Mouse (Mus musculus): ENCODE measurements around the gene Myh14. TPM values are rescaled to one million over a fixed set of nuclear protein-coding genes. Genes with fewer than 3 reads are reported as not detected.

The Myh14 gene
- polyA plus RNA-seq, 1 experiment from 2014 or later, result 0.77 TPM

GRCm38 (mm10) chr7:44633407-44633806, 37.2 kb downstream of the Myh14 start:
- H3K4me2 ChIP-seq (ENCODE audit: low read depth, low read length), result no peak overlapping the region
- H3K36me3 ChIP-seq (ENCODE audit: control insufficient read depth, insufficient read depth), result no peaks in the 10 kb centered on the region
- no peak overlapping the region for H3K27ac ChIP-seq (ENCODE audit: low read length)
- no peak overlapping the region for H3K4me3 ChIP-seq (ENCODE audit: low read depth, low read length)
- H3K4me1 ChIP-seq (ENCODE audit: control insufficient read depth, low read depth, low read length), result no peaks in the 10 kb centered on the region
- peaks cover 5% of the 10 kb centered on the region for H3K27me3 ChIP-seq (ENCODE audit: control insufficient read depth, insufficient read depth, low read depth, low read length)
- 18% methylated on average over 15 of the region's 15 CpGs for WGBS (ENCODE audit: insufficient replicate concordance)
- H3K9ac ChIP-seq (ENCODE audit: low read depth, low read length), result no peak overlapping the region
- H3K9me3 ChIP-seq (replicated peaks; ENCODE audit: control insufficient read depth, low read length), result no peaks in the 10 kb centered on the region
- ATAC-seq (ENCODE audit: low read depth), result no peak

DNA sequence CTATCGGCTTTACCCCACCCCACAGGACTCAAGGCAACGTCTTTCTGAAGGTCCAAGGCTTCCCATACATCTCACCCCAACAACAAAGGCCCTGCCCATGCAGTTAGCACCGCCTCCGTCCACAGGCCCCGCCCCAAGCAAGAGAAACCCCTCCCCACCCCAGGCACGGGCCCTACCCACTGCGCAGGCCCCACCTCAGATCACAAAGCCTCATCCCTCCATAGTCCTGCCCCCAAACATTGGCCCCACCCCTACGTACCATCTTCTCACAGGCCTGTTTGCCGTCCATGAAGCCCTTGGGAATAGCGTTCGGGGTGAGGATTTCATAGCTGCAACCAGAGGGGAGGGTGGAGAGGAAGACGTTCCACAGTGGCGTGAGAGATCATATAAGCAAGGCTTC, 38.0 kb downstream of the Myh14 start:
- H3K36me3 ChIP-seq (ENCODE audit: control insufficient read depth, insufficient read depth), result no peaks in the 10 kb centered on the region
- H3K4me1 ChIP-seq (ENCODE audit: control insufficient read depth, low read depth, low read length), result no peaks in the 10 kb centered on the region
- ATAC-seq (ENCODE audit: low read depth), result no peak
- 34% methylated on average over 13 of the region's 13 CpGs for WGBS (ENCODE audit: insufficient replicate concordance)
- no peak overlapping the region for H3K9ac ChIP-seq (ENCODE audit: low read depth, low read length)
- H3K4me2 ChIP-seq (ENCODE audit: low read depth, low read length), result no peak overlapping the region
- no peak overlapping the region for H3K27ac ChIP-seq (ENCODE audit: low read length)
- H3K4me3 ChIP-seq (ENCODE audit: low read depth, low read length), result no peak overlapping the region
- no peaks in the 10 kb centered on the region for H3K9me3 ChIP-seq (replicated peaks; ENCODE audit: control insufficient read depth, low read length)
- peaks cover 2% of the 10 kb centered on the region; the same call in 1 of the 2 replicates for H3K27me3 ChIP-seq (ENCODE audit: control insufficient read depth, insufficient read depth, low read depth, low read length)

GRCm38 (mm10) chr7:44630437-44630836, 40.2 kb downstream of the Myh14 start:
- 59% methylated on average over 13 of the region's 13 CpGs for WGBS (ENCODE audit: insufficient replicate concordance)

GRCm38 (mm10) chr7:44628402-44629034, 42.1 kb downstream of the Myh14 start:
- WGBS (ENCODE audit: insufficient replicate concordance), result 69% methylated on average over 15 of the region's 15 CpGs
- ATAC-seq (ENCODE audit: low read depth), result no peak
- no peak overlapping the region for H3K27ac ChIP-seq (ENCODE audit: low read length)
- H3K4me3 ChIP-seq (ENCODE audit: low read depth, low read length), result no peak overlapping the region
- peaks cover 2% of the 10 kb centered on the region; the same call in 1 of the 2 replicates for H3K27me3 ChIP-seq (ENCODE audit: control insufficient read depth, insufficient read depth, low read depth, low read length)
- H3K9me3 ChIP-seq (replicated peaks; ENCODE audit: control insufficient read depth, low read length), result no peaks in the 10 kb centered on the region
- H3K36me3 ChIP-seq (ENCODE audit: control insufficient read depth, insufficient read depth), result no peaks in the 10 kb centered on the region
- no peak overlapping the region for H3K4me2 ChIP-seq (ENCODE audit: low read depth, low read length)
- H3K4me1 ChIP-seq (ENCODE audit: control insufficient read depth, low read depth, low read length), result no peaks in the 10 kb centered on the region
- no peak overlapping the region for H3K9ac ChIP-seq (ENCODE audit: low read depth, low read length)

More at GRCm38 (mm10) chr7:44630437-44630836, 40.2 kb downstream of the Myh14 start:
- Histone ChIP-seq H3K9me3 (replicated peaks; ENCODE audit: control insufficient read depth, low read length) (no peaks in the 10 kb centered on the region), H3K27me3 (ENCODE audit: control insufficient read depth, insufficient read depth, low read depth, low read length) (peaks cover 2% of the 10 kb centered on the region; the same call in 1 of the 2 replicates), H3K9ac (ENCODE audit: low read depth, low read length) (no peak overlapping the region), H3K4me1 (ENCODE audit: control insufficient read depth, low read depth, low read length) (no peaks in the 10 kb centered on the region), H3K4me2 (ENCODE audit: low read depth, low read length) (no peak overlapping the region), H3K27ac (ENCODE audit: low read length) (no peak overlapping the region), H3K36me3 (ENCODE audit: control insufficient read depth, insufficient read depth) (no peaks in the 10 kb centered on the region), H3K4me3 (ENCODE audit: low read depth, low read length) (no peak overlapping the region)
- no peak for ATAC-seq (ENCODE audit: low read depth)

GRCm38 (mm10) chr7:44626966-44627365, 43.7 kb downstream of the Myh14 start:
- no peak overlapping the region for H3K9ac ChIP-seq (ENCODE audit: low read depth, low read length)
- H3K36me3 ChIP-seq (ENCODE audit: control insufficient read depth, insufficient read depth), result no peaks in the 10 kb centered on the region
- WGBS (ENCODE audit: insufficient replicate concordance), result 66% methylated on average over 13 of the region's 13 CpGs
- H3K27ac ChIP-seq (ENCODE audit: low read length), result no peak overlapping the region
- H3K27me3 ChIP-seq (ENCODE audit: control insufficient read depth, insufficient read depth, low read depth, low read length), result no peaks in the 10 kb centered on the region
- H3K4me3 ChIP-seq (ENCODE audit: low read depth, low read length), result no peak overlapping the region
- H3K4me1 ChIP-seq (ENCODE audit: control insufficient read depth, low read depth, low read length), result no peaks in the 10 kb centered on the region
- no peaks in the 10 kb centered on the region for H3K9me3 ChIP-seq (replicated peaks; ENCODE audit: control insufficient read depth, low read length)
- H3K4me2 ChIP-seq (ENCODE audit: low read depth, low read length), result no peak overlapping the region
- ATAC-seq (ENCODE audit: low read depth), result no peak

DNA sequence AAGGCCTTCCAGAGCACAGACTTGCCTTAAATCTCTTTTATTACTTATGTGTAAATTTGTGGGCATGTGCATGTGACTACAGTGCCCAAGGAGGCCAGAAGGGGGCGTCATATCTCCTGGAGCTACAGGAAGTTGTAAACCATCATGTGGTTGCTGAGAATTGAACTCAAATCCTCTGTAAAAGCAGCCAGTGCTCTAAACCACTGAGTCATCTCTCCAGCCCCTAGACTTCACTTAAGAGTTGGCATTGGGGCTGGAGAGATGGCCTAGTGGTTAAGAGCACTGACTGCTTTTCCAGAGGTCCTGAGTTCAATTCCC, 44.6 kb downstream of the Myh14 start:
- Histone ChIP-seq H3K4me2 (ENCODE audit: low read depth, low read length) (no peak overlapping the region), H3K4me1 (ENCODE audit: control insufficient read depth, low read depth, low read length) (no peaks in the 10 kb centered on the region), H3K27ac (ENCODE audit: low read length) (no peak overlapping the region), H3K9me3 (replicated peaks; ENCODE audit: control insufficient read depth, low read length) (no peaks in the 10 kb centered on the region), H3K36me3 (ENCODE audit: control insufficient read depth, insufficient read depth) (no peaks in the 10 kb centered on the region), H3K9ac (ENCODE audit: low read depth, low read length) (no peak overlapping the region), H3K27me3 (ENCODE audit: control insufficient read depth, insufficient read depth, low read depth, low read length) (no peaks in the 10 kb centered on the region), H3K4me3 (ENCODE audit: low read depth, low read length) (no peak overlapping the region)
- no peak for ATAC-seq (ENCODE audit: low read depth)
- WGBS (ENCODE audit: insufficient replicate concordance), result 34% methylated on average over 1 of the region's 1 CpGs

- Histone ChIP-seq H3K4me1 (ENCODE audit: control insufficient read depth, low read depth, low read length) (no peaks in the 10 kb centered on the region), H3K4me3 (ENCODE audit: low read depth, low read length) (no peak overlapping the region), H3K36me3 (ENCODE audit: control insufficient read depth, insufficient read depth) (no peaks in the 10 kb centered on the region), H3K9ac (ENCODE audit: low read depth, low read length) (no peak overlapping the region), H3K27me3 (ENCODE audit: control insufficient read depth, insufficient read depth, low read depth, low read length) (no peaks in the 10 kb centered on the region), H3K4me2 (ENCODE audit: low read depth, low read length) (no peak overlapping the region), H3K27ac (ENCODE audit: low read length) (no peak overlapping the region), H3K9me3 (replicated peaks; ENCODE audit: control insufficient read depth, low read length) (no peaks in the 10 kb centered on the region)
- WGBS (ENCODE audit: insufficient replicate concordance), result 68% methylated on average over 13 of the region's 13 CpGs
- no peak for ATAC-seq (ENCODE audit: low read depth)
These were observed 45.2 kb downstream of the Myh14 start for GRCm38 (mm10) chr7:44625241-44626067.

GRCm38 (mm10) chr7:44624828-44625227, 45.8 kb downstream of the Myh14 start:
- Histone ChIP-seq H3K36me3 (ENCODE audit: control insufficient read depth, insufficient read depth) (no peaks in the 10 kb centered on the region), H3K4me1 (ENCODE audit: control insufficient read depth, low read depth, low read length) (no peaks in the 10 kb centered on the region), H3K27ac (ENCODE audit: low read length) (no peak overlapping the region), H3K9ac (ENCODE audit: low read depth, low read length) (no peak overlapping the region), H3K27me3 (ENCODE audit: control insufficient read depth, insufficient read depth, low read depth, low read length) (no peaks in the 10 kb centered on the region), H3K4me3 (ENCODE audit: low read depth, low read length) (no peak overlapping the region), H3K4me2 (ENCODE audit: low read depth, low read length) (no peak overlapping the region), H3K9me3 (replicated peaks; ENCODE audit: control insufficient read depth, low read length) (no peaks in the 10 kb centered on the region)
- WGBS (ENCODE audit: insufficient replicate concordance), result 47% methylated on average over 14 of the region's 14 CpGs
- no peak for ATAC-seq (ENCODE audit: low read depth)

DNA sequence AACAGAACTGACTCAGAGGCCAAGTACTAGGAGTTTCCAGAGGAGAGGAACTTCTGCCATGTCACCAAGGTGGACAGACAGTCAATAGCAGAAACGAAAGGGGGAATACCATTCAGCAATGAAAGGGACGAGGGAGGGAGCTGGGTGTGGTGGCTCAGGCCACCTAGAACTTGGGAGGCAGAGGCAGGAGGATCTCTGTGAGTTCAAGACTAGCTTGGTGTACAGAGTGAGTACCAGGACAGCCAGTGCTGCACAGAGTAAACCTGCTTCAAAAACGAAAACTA, 46.2 kb downstream of the Myh14 start:
- Histone ChIP-seq H3K4me1 (ENCODE audit: control insufficient read depth, low read depth, low read length) (no peaks in the 10 kb centered on the region), H3K4me2 (ENCODE audit: low read depth, low read length) (no peak overlapping the region), H3K36me3 (ENCODE audit: control insufficient read depth, insufficient read depth) (no peaks in the 10 kb centered on the region), H3K9ac (ENCODE audit: low read depth, low read length) (no peak overlapping the region), H3K27ac (ENCODE audit: low read length) (no peak overlapping the region), H3K9me3 (replicated peaks; ENCODE audit: control insufficient read depth, low read length) (no peaks in the 10 kb centered on the region), H3K4me3 (ENCODE audit: low read depth, low read length) (no peak overlapping the region), H3K27me3 (ENCODE audit: control insufficient read depth, insufficient read depth, low read depth, low read length) (no peaks in the 10 kb centered on the region)
- no peak for ATAC-seq (ENCODE audit: low read depth)
- 48% methylated on average over 3 of the region's 3 CpGs for WGBS (ENCODE audit: insufficient replicate concordance)

Data from liver, embryonic 16.5 days (tissue).